In genomic region chr8:111337311-111337889, GRCm38 (mm10) we compare ENCODE assay signal across 8 mouse cellular contexts. TPM values are rescaled to one million over a fixed set of nuclear protein-coding genes. Genes with fewer than 3 reads are reported as not detected.
A peak's percentile ranks its signal among the peaks of the same experiment; 100 is the strongest.
DNase-seq lines count a peak whose midpoint lies in the region; ATAC-seq lines count a peak whose summit lies in the region.

No protein-coding gene starts in this region.

- ATAC-seq in heart, embryonic 15.5 days (replicated peaks; ENCODE audit: insufficient number of reproducible peaks, insufficient read depth, low FRiP score, low read depth), result no peak
- ATAC-seq in limb, embryonic 15.5 days (ENCODE audit: insufficient number of reproducible peaks, low FRiP score, low TSS enrichment, low read depth), result no peak
- ATAC-seq in monocyte, adult 5-6 weeks (replicated peaks; ENCODE audit: insufficient number of reproducible peaks, low FRiP score, low TSS enrichment, poor library complexity, severe bottlenecking), result 0 out of 2 replicates have a peak, but pooled peaks have one; percentile 33

- H3K9me3 ChIP-seq in heart, embryonic 15.5 days (replicated peaks), result no peaks in the 10 kb centered on the region
- no peaks in the 10 kb centered on the region for H3K9me3 ChIP-seq in limb, embryonic 15.5 days

- peak; percentile 11 to 68 for DNase-seq in adrenal gland, adult (ENCODE audit: inconsistent age in 2 of 2, low spot score in 1 of 2)
- no peak for DNase-seq in adrenal gland, adult 18-20 months (ENCODE audit: low spot score in 2 of 2)
- DNase-seq in T-cell, adult 2 months (ENCODE audit: low spot score), result no peak
- no peak for DNase-seq in thymus, postnatal 14 days

- peak overlapping the region; percentile 81 for H3K27ac ChIP-seq in brown adipose tissue, adult 24 weeks (replicated peaks; ENCODE audit: low read depth, low read length)
- no peak overlapping the region; the same call in 1 of the 2 replicates for H3K27ac ChIP-seq in heart, embryonic 15.5 days
- no peak overlapping the region for H3K27ac ChIP-seq in limb, embryonic 15.5 days

- H3K36me3 ChIP-seq in heart, embryonic 15.5 days, result no peaks in the 10 kb centered on the region
- H3K36me3 ChIP-seq in limb, embryonic 15.5 days, result no peaks in the 10 kb centered on the region

- peak overlapping the region; percentile 94 for H3K4me2 ChIP-seq in heart, embryonic 15.5 days
- peak overlapping the region; percentile 83 for H3K4me2 ChIP-seq in limb, embryonic 15.5 days

- WGBS in heart, embryonic 15.5 days, result 26% methylated on average over 17 of the region's 17 CpGs
- 23% methylated on average over 17 of the region's 17 CpGs for WGBS in limb, embryonic 15.5 days

- no peaks in the 10 kb centered on the region for H3K27me3 ChIP-seq in heart, embryonic 15.5 days
- H3K27me3 ChIP-seq in limb, embryonic 15.5 days, result peaks cover 36% of the 10 kb centered on the region

- H3K9ac ChIP-seq in heart, embryonic 15.5 days, result peak overlapping the region; percentile 60
- no peak overlapping the region for H3K9ac ChIP-seq in limb, embryonic 15.5 days

- no peaks in the 10 kb centered on the region for H3K4me1 ChIP-seq in brown adipose tissue, adult 24 weeks (ENCODE audit: control insufficient read depth, insufficient read depth, insufficient read length, low read length)
- peaks cover 9% of the 10 kb centered on the region for H3K4me1 ChIP-seq in heart, embryonic 15.5 days (replicated peaks)
- H3K4me1 ChIP-seq in limb, embryonic 15.5 days, result 0 out of 2 replicates have a peak, but pooled peaks cover 8% of the 10 kb centered on the region

- H3K4me3 ChIP-seq in brown adipose tissue, adult 24 weeks (ENCODE audit: insufficient read depth, low read depth, low read length), result peak overlapping the region; percentile 80
- peak overlapping the region; percentile 64 for H3K4me3 ChIP-seq in heart, embryonic 15.5 days
- peak overlapping the region; percentile 44 for H3K4me3 ChIP-seq in limb, embryonic 15.5 days

RNA-seq across cellular contexts. Expression of gene Mlkl, which starts 0.6 kb away (rescaled TPM):
- total RNA-seq in adrenal gland, adult 18-20 months (2021), result 10 to 100 TPM in 1 of 2 experiments, 1 to 10 TPM in 1; 5.1 to 16.4 TPM
- polyA plus RNA-seq in brown adipose tissue, adult 24 weeks (2012; ENCODE audit: insufficient read depth, insufficient read length, missing spikeins), result 2.7 and 2.8 TPM in 2 replicates
- polyA plus RNA-seq in heart, embryonic 15.5 days (2015; fragmentation: Nextera tagmentation; extraction: Ambion mirVana), result 3.6 and 3.8 TPM in 2 replicates
- 1.5 and 1.6 TPM in 2 replicates for polyA plus RNA-seq in limb, embryonic 15.5 days (2015; fragmentation: Nextera tagmentation; extraction: Ambion mirVana)
- 10.0 to 12.0 TPM (median 11.4 TPM) in 3 replicates for total RNA-seq in monocyte, adult 5-6 weeks (2017)

RNA-seq across cellular contexts. Expression of gene Rfwd3, which starts 37.4 kb away (rescaled TPM):
- total RNA-seq in adrenal gland, adult 18-20 months (2021), result 10 to 100 TPM; 30.8 to 54.7 TPM
- 7.0 and 9.1 TPM in 2 replicates for polyA plus RNA-seq in brown adipose tissue, adult 24 weeks (2012; ENCODE audit: insufficient read depth, insufficient read length, missing spikeins)
- polyA plus RNA-seq in heart, embryonic 15.5 days (2015; fragmentation: Nextera tagmentation; extraction: Ambion mirVana), result 28.8 and 38.9 TPM in 2 replicates
- polyA plus RNA-seq in limb, embryonic 15.5 days (2015; fragmentation: Nextera tagmentation; extraction: Ambion mirVana), result 39.1 and 39.8 TPM in 2 replicates
- total RNA-seq in monocyte, adult 5-6 weeks (2017), result 29.3 to 34.8 TPM (median 33.1 TPM) in 3 replicates

RNA-seq across cellular contexts. Expression of gene Fa2h, which starts 56.2 kb away (rescaled TPM):
- total RNA-seq in adrenal gland, adult 18-20 months (2021), result 10 to 100 TPM in 1 of 2 experiments, not detected in 1; 14.6 TPM
- polyA plus RNA-seq in brown adipose tissue, adult 24 weeks (2012; ENCODE audit: insufficient read depth, insufficient read length, missing spikeins), result 1.0 TPM in 1 of 2 replicates, not detected in the other
- 0.08 TPM in 1 of 2 replicates, not detected in the other for polyA plus RNA-seq in heart, embryonic 15.5 days (2015; fragmentation: Nextera tagmentation; extraction: Ambion mirVana)
- polyA plus RNA-seq in limb, embryonic 15.5 days (2015; fragmentation: Nextera tagmentation; extraction: Ambion mirVana), result 0.12 TPM in 2 replicates
- not detected in 3 replicates for total RNA-seq in monocyte, adult 5-6 weeks (2017)

Comparison
In these comparisons a context has a peak if more than half of its experiments do, and no peak if none do; other contexts are left out.
1. DNase-seq: peak in adrenal gland, adult (2 of 2); none in adrenal gland, adult 18-20 months (0 of 2), T-cell, adult 2 months (single experiment) and thymus, postnatal 14 days (single experiment).
2. Peak in every context shown above with its lines, with median percentiles within 50 percentile points of each other: H3K4me3 ChIP-seq.